Comparison of ENCODE assay signal across 12 mouse cellular contexts in the genomic region with DNA sequence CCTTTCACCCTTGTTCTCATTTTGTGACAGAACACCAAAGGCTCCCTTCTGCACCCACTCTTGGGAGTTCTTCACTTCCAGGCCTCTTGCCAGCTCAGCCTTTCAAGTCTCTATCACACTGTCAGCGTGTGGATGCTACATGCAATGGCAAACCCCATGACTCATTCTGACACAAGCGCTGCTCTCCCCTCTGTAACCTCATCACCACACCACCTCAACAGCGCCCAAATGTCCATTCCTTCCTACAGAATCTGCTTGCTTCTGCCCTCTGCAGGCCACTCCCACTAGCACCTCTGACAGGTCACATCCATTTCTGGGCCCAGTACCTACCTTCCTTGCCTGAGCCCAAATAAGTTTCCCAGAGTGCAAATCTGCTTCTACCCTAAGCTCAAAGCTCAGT. TPM values are rescaled to one million over a fixed set of nuclear protein-coding genes. Genes with fewer than 3 reads are reported as not detected.
A peak's percentile ranks its signal among the peaks of the same experiment; 100 is the strongest.
DNase-seq lines count a peak whose midpoint lies in the region; ATAC-seq and TF ChIP-seq lines count a peak whose summit lies in the region.
"Had no signal": no experiment of that assay in that cellular context is flagged by ENCODE, and none has a peak within 500 bp of the region (broad histone marks: within the 10 kb centered on the region; RNA-seq: fewer than 3 reads in every experiment).

No protein-coding gene starts in this region.

- no peak overlapping the region for H3K4me2 ChIP-seq in liver, embryonic 11.5 days
- H3K4me2 ChIP-seq: embryonic facial prominence, embryonic 15.5 days; heart, embryonic 11.5 days; midbrain, embryonic 13.5 days had no signal

- no peak for ATAC-seq in liver, embryonic 11.5 days (replicated peaks; ENCODE audit: low FRiP score)
- ATAC-seq: midbrain, embryonic 13.5 days had no signal

- no peak overlapping the region for H3K27ac ChIP-seq in liver, adult 2 months (replicated peaks; ENCODE audit: insufficient read depth, low read depth, low read length)
- no peak overlapping the region for H3K27ac ChIP-seq in liver, embryonic 11.5 days (ENCODE audit: low read depth, low read length)
- H3K27ac ChIP-seq in ES-E14 (ENCODE audit: insufficient read depth, low read depth, low read length, poor library complexity, severe bottlenecking), result no peak overlapping the region
- H3K27ac ChIP-seq: embryonic facial prominence, embryonic 15.5 days; midbrain, embryonic 13.5 days had no signal

- no peaks in the 10 kb centered on the region for H3K9me3 ChIP-seq in liver, embryonic 11.5 days (ENCODE audit: control insufficient read depth, low read length)
- no peaks in the 10 kb centered on the region for H3K9me3 ChIP-seq in ES-E14 (ENCODE audit: control insufficient read depth, insufficient read depth, low read depth, low read length)
- H3K9me3 ChIP-seq: embryonic facial prominence, embryonic 15.5 days; midbrain, embryonic 13.5 days had no signal

- no peaks in the 10 kb centered on the region for H3K27me3 ChIP-seq in liver, adult 2 months (ENCODE audit: control insufficient read depth, insufficient read depth, low read length)
- H3K27me3 ChIP-seq in liver, embryonic 11.5 days (replicated peaks; ENCODE audit: control insufficient read depth, insufficient read depth, low read length), result no peaks in the 10 kb centered on the region
- H3K27me3 ChIP-seq: embryonic facial prominence, embryonic 15.5 days had no signal

- no peak overlapping the region for H3K4me3 ChIP-seq in liver, adult 2 months (ENCODE audit: insufficient read depth, low read depth, low read length)
- H3K4me3 ChIP-seq in liver, embryonic 11.5 days (ENCODE audit: low read depth, low read length), result no peak overlapping the region
- H3K4me3 ChIP-seq in ES-E14 (ENCODE audit: insufficient read depth in 1 of 2, low read depth in 1 of 2, low read length in 2 of 2, poor library complexity in 1 of 2, severe bottlenecking in 1 of 2), result no peak overlapping the region
- H3K4me3 ChIP-seq: embryonic facial prominence, embryonic 15.5 days; midbrain, embryonic 13.5 days had no signal

- H3K9ac ChIP-seq in liver, adult 2 months (ENCODE audit: low read depth, low read length), result no peak overlapping the region
- no peak overlapping the region for H3K9ac ChIP-seq in liver, embryonic 11.5 days (ENCODE audit: low read depth, low read length)
- H3K9ac ChIP-seq in ES-E14 (ENCODE audit: insufficient read depth, low read depth, low read length, poor library complexity, severe bottlenecking), result no peak overlapping the region
- H3K9ac ChIP-seq: embryonic facial prominence, embryonic 15.5 days; midbrain, embryonic 13.5 days had no signal

- in situ Hi-C loops in ES-E14 (cut with MboI; ENCODE audit: low sequenced_read_pairs in 2 of 2, unreplicated experiment in 2 of 2), result no loop called here

- 81% methylated on average over 3 of the region's 3 CpGs for WGBS in liver, adult 2 months
- WGBS in liver, embryonic 11.5 days, result 48% methylated on average over 3 of the region's 3 CpGs

- no peaks in the 10 kb centered on the region; the same call in 1 of the 2 replicates for H3K79me2 ChIP-seq in liver, adult 2 months (ENCODE audit: control insufficient read depth, insufficient read depth, low read length)

- DNase-seq in embryo, embryonic 11 days, result peak; percentile 5
- DNase-seq in embryo, embryonic 9.5 days (ENCODE audit: extremely low spot score), result no peak
- no peak for DNase-seq in liver, adult 2 months (ENCODE audit: extremely low read depth, low read depth, low spot score)
- no peak for DNase-seq in liver, embryonic 11.5 days (ENCODE audit: low spot score)
- DNase-seq in ES-E14 (ENCODE audit: low read depth, low spot score), result no peak
- DNase-seq in induced T-regulatory cell, adult 2 months (ENCODE audit: low read depth), result peak; percentile 65
- no peak for DNase-seq in thymus, postnatal 25 days
- no peak for DNase-seq in ovary, postnatal 36 days (ENCODE audit: low spot score)
- DNase-seq: right cerebral cortex, postnatal 25 days had no signal

- peak; percentile 52 for TF ChIP-seq CTCF in liver, adult 2 months (IDR thresholded peaks at IDR 0.05; ENCODE audit: low read depth, low read length)

- H3K4me1 ChIP-seq in liver, adult 2 months (ENCODE audit: control insufficient read depth, insufficient read depth, low read length), result peaks cover 16% of the 10 kb centered on the region
- H3K4me1 ChIP-seq in liver, embryonic 11.5 days (replicated peaks; ENCODE audit: control insufficient read depth, insufficient read depth, low read length), result no peaks in the 10 kb centered on the region
- no peaks in the 10 kb centered on the region; a peak in 1 of 4 replicates for H3K4me1 ChIP-seq in ES-E14 (ENCODE audit: control insufficient read depth in 2 of 2, insufficient read depth in 2 of 2, low read length in 2 of 2, poor library complexity in 1 of 2)
- H3K4me1 ChIP-seq: embryonic facial prominence, embryonic 15.5 days had no signal

- H3K36me3 ChIP-seq in liver, adult 2 months (ENCODE audit: control insufficient read depth, insufficient read depth, low read length), result no peaks in the 10 kb centered on the region
- H3K36me3 ChIP-seq in liver, embryonic 11.5 days (ENCODE audit: control insufficient read depth, insufficient read depth, low read length), result no peaks in the 10 kb centered on the region
- no peaks in the 10 kb centered on the region for H3K36me3 ChIP-seq in ES-E14 (ENCODE audit: control insufficient read depth, insufficient read depth, low read length, poor library complexity, severe bottlenecking)
- H3K36me3 ChIP-seq: embryonic facial prominence, embryonic 15.5 days; midbrain, embryonic 13.5 days had no signal

- TF ChIP-seq POLR2A in liver, adult 2 months (IDR thresholded peaks at IDR 0.05; ENCODE audit: extremely low read depth, insufficient read depth, low read length), result no peak

TF ChIP-seq in ES-E14, 5 proteins besides CTCF, POLR2A, EP300 and RAD21:
- TF ChIP-seq HCFC1 (IDR thresholded peaks at IDR 0.05; ENCODE audit: borderline replicate concordance, insufficient read depth, low read length), result no peak
- TF ChIP-seq MAFK (IDR thresholded peaks at IDR 0.05; ENCODE audit: insufficient read depth, low read depth, low read length), result no peak
- no peak for TF ChIP-seq ZNF384 (IDR thresholded peaks at IDR 0.05; ENCODE audit: low read depth, low read length)
- peak; percentile 9; the same call in 1 of the 2 replicates for TF ChIP-seq ZC3H11A (IDR thresholded peaks at IDR 0.05; ENCODE audit: borderline replicate concordance, low read depth, low read length)
- TF ChIP-seq CHD2 (IDR thresholded peaks at IDR 0.05; ENCODE audit: low read depth, low read length), result no peak
TF ChIP-seq in ES-E14: peak in this region for 1.

RNA-seq across cellular contexts. Expression of a gene that starts 5.1 kb away (rescaled TPM):
- 58.4 and 59.7 TPM in 2 replicates for total RNA-seq in liver, adult 2 months (2014; rRNA removed)
- polyA plus RNA-seq in liver, adult 2 months (2012; rRNA removed), result 53.7 and 67.4 TPM in 2 replicates
- 73.2 and 83.3 TPM in 2 replicates for polyA plus RNA-seq in liver, embryonic 11.5 days (2014; fragmentation: Nextera tagmentation; extraction: Ambion mirVana)
- total RNA-seq in ES-E14 (2012; rRNA removed), result 89.8 and 102 TPM in 2 replicates

RNA-seq across cellular contexts. Expression of a gene that starts 23.1 kb away (rescaled TPM):
- total RNA-seq in liver, adult 2 months (2014; rRNA removed), result 690 and 762 TPM in 2 replicates
- polyA plus RNA-seq in liver, adult 2 months (2012; rRNA removed), result 305 and 352 TPM in 2 replicates
- 123 and 129 TPM in 2 replicates for polyA plus RNA-seq in liver, embryonic 11.5 days (2014; fragmentation: Nextera tagmentation; extraction: Ambion mirVana)
- 23.0 and 35.7 TPM in 2 replicates for total RNA-seq in ES-E14 (2012; rRNA removed)

RNA-seq across cellular contexts. Expression of a gene that starts 31.5 kb away (rescaled TPM):
- total RNA-seq in liver, adult 2 months (2014; rRNA removed), result 0.09 and 0.27 TPM in 2 replicates
- polyA plus RNA-seq in liver, adult 2 months (2012; rRNA removed), result 0.04 and 0.17 TPM in 2 replicates
- 0.05 and 0.13 TPM in 2 replicates for polyA plus RNA-seq in liver, embryonic 11.5 days (2014; fragmentation: Nextera tagmentation; extraction: Ambion mirVana)
- total RNA-seq in ES-E14 (2012; rRNA removed), result 0.37 and 0.45 TPM in 2 replicates

RNA-seq across cellular contexts. Expression of a gene that starts 50.0 kb away (rescaled TPM):
- not detected in 2 replicates for total RNA-seq in liver, adult 2 months (2014; rRNA removed)
- not detected in 2 replicates for polyA plus RNA-seq in liver, adult 2 months (2012; rRNA removed)
- 0.29 and 0.43 TPM in 2 replicates for polyA plus RNA-seq in liver, embryonic 11.5 days (2014; fragmentation: Nextera tagmentation; extraction: Ambion mirVana)
- total RNA-seq in ES-E14 (2012; rRNA removed), result 0.18 TPM in 1 of 2 replicates, not detected in the other

Comparison
In these comparisons a context has a peak if more than half of its experiments do, and no peak if none do; other contexts are left out.
1. DNase-seq: peak in embryo, embryonic 11 days (single experiment) and induced T-regulatory cell, adult 2 months (single experiment); none in embryo, embryonic 9.5 days (single experiment), liver, adult 2 months (single experiment), liver, embryonic 11.5 days (single experiment), ES-E14 (single experiment), thymus, postnatal 25 days (single experiment) and ovary, postnatal 36 days (single experiment).
2. RNA of a gene that starts 23.1 kb away (total RNA-seq): 690 to 762 TPM in liver, adult 2 months; 23.0 to 35.7 TPM in ES-E14; every median in the first group is over 10 times any median in the second.